Mouse (Mus musculus) bone marrow macrophage, adult 2 months (primary cell): ENCODE measurements around the gene Dennd5a.

ENCODE experiments used
- CTCF ChIP-seq: IDR thresholded peaks from 2 replicates; pipeline ENCODE4 v1.5.1; 2012; ENCODE audit warnings: low read depth, mild to moderate bottlenecking, low read length, moderate library complexity
- POLR2A ChIP-seq: IDR thresholded peaks from 2 replicates; pipeline ENCODE4 v1.6.1; 2012; ENCODE audit warnings: mild to moderate bottlenecking, low read depth, low read length, borderline replicate concordance

GRCm38 (mm10) chr7:109865370-109866229 lies 94.7 kb downstream of the Dennd5a start, which contains the start of gene Scube2:
- no peak for TF ChIP-seq CTCF
- TF ChIP-seq POLR2A = no peak
